Mouse (Mus musculus) C2C12 (cell line): Measurements from ENCODE around the gene Tssk6. TPM values are rescaled to one million over a fixed set of nuclear protein-coding genes. Genes with fewer than 3 reads are reported as not detected.

Experiments used
- H3K27me3 ChIP-seq: one replicate; pipeline ENCODE4 v1.6.1; 2011; ENCODE audit not compliant: control insufficient read depth, insufficient read depth, insufficient read length
- H3K36me3 ChIP-seq: one replicate; pipeline ENCODE4 v1.6.1; 2011; ENCODE audit not compliant: control insufficient read depth, insufficient read depth
- H3K4me3 ChIP-seq: one replicate; pipeline ENCODE4 v1.5.1; 2011; ENCODE audit warnings: mild to moderate bottlenecking, control low read depth; ENCODE audit not compliant: poor library complexity, insufficient read depth, severe bottlenecking
- H3K79me2 ChIP-seq: one replicate; pipeline ENCODE4 v1.6.1; 2011; ENCODE audit not compliant: control insufficient read depth, insufficient read depth
- H3K79me3 ChIP-seq: one replicate; pipeline ENCODE4 v1.6.1; 2011; ENCODE audit warnings: low read depth, control low read depth
- H3ac ChIP-seq: one replicate; pipeline ENCODE3; 2011; ENCODE audit warnings: low read depth; ENCODE audit not compliant: control insufficient read depth, insufficient read length
- CEBPB ChIP-seq: IDR thresholded peaks from one replicate; pipeline ENCODE4 v1.6.1; 2011; ENCODE audit warnings: low read depth, mild to moderate bottlenecking, control low read depth, moderate library complexity
- CTCF ChIP-seq: IDR thresholded peaks from one replicate; pipeline ENCODE4 v1.5.1; 2011; ENCODE audit not compliant: control insufficient read depth, insufficient read depth, insufficient read length
- FOSL1 ChIP-seq: IDR thresholded peaks from one replicate; pipeline ENCODE4 v1.8.0; 2011; ENCODE audit warnings: mild to moderate bottlenecking, low read length; ENCODE audit not compliant: poor library complexity, insufficient read depth, severe bottlenecking
- MAX ChIP-seq: IDR thresholded peaks from one replicate; pipeline ENCODE4 v1.6.1; 2011; ENCODE audit warnings: mild to moderate bottlenecking, control low read depth
- MYOD1 ChIP-seq: IDR thresholded peaks from one replicate; pipeline ENCODE4 v1.6.1; 2011; ENCODE audit warnings: low read depth; ENCODE audit not compliant: control insufficient read depth, insufficient read length
- MYOG ChIP-seq: IDR thresholded peaks from one replicate; pipeline ENCODE4 v1.6.1; 2011; ENCODE audit not compliant: control insufficient read depth, insufficient read length; ENCODE audit errors: extremely low read depth
- USF1 ChIP-seq: IDR thresholded peaks from one replicate; pipeline ENCODE4 v1.6.1; 2011; ENCODE audit warnings: low read depth, mild to moderate bottlenecking, control low read depth, moderate library complexity
- polyA plus RNA-seq: library from polyadenylated mRNA; unstranded; fragments of >200 nt; fragmentation: generic; extraction: Trizol; gene quantifications from one replicate; pipeline ENCODE4 v1.2.1, GENCODE M21; 2012; ENCODE audit warnings: missing spikeins

The Tssk6 gene
- polyA plus RNA-seq, 1 experiment, result 0.57 TPM

DNA sequence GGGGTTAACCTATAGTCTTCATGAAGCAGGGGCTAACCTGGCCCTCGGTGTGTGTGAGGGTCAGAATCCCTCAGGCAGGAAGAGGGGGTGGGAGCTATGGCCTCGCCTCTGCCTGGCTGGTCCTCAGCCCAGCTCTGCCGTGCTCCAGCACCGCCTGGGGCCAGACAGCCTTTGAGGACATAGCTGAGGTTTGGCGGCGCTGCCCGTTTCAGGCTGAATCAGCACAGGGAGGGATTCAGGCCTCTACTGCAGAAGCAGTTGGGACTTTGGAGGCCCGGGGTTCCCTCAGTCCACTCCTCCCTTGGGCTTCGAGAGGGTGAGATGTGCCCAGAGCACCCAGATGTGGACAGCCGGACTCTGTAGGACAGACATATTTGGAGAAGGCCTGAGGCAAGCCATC is 25.9 kb upstream of the Tssk6 start:
- peaks cover under 1% of the 10 kb centered on the region for H3K27me3 ChIP-seq
- H3K36me3 ChIP-seq, result no peaks in the 10 kb centered on the region
- no peaks in the 10 kb centered on the region for H3K79me2 ChIP-seq
- TF ChIP-seq MYOD1, result no peak
- TF ChIP-seq CEBPB, result no peak
- TF ChIP-seq CTCF, result no peak
- no peak for TF ChIP-seq USF1
- TF ChIP-seq MYOG, result no peak
- TF ChIP-seq FOSL1, result no peak
- no peak for TF ChIP-seq MAX
- H3K4me3 ChIP-seq, result no peak overlapping the region
- H3ac ChIP-seq, result no peak overlapping the region
- no peaks in the 10 kb centered on the region for H3K79me3 ChIP-seq

DNA sequence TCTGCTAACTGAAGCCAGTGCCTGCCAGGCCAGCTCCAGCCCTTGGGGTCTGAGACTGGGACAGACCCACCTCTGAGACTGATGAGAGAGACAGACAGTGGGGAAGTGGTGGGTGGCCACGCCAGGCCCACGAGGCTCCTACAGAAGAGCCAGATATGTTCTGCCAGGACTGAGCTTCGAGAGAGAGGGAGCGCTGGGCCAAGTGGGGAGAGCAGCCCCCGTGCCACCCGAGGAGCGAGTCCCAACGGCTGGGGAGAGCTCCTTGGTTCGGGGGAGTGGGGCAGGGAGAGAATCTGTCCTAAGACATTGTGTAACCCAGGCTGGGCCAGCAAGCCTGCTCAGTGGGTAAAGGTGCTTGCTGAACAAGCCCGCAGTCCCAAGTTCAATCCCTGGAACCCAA is 25.0 kb upstream of the Tssk6 start:
- H3K27me3 ChIP-seq, result no peaks in the 10 kb centered on the region
- H3K4me3 ChIP-seq, result no peak overlapping the region
- H3K79me2 ChIP-seq, result no peaks in the 10 kb centered on the region
- no peak for TF ChIP-seq USF1
- TF ChIP-seq MAX, result no peak
- TF ChIP-seq FOSL1, result no peak
- TF ChIP-seq CEBPB, result no peak
- no peak for TF ChIP-seq MYOG
- no peak for TF ChIP-seq MYOD1
- no peak for TF ChIP-seq CTCF
- no peaks in the 10 kb centered on the region for H3K79me3 ChIP-seq
- H3ac ChIP-seq, result no peak overlapping the region
- H3K36me3 ChIP-seq, result no peaks in the 10 kb centered on the region

DNA sequence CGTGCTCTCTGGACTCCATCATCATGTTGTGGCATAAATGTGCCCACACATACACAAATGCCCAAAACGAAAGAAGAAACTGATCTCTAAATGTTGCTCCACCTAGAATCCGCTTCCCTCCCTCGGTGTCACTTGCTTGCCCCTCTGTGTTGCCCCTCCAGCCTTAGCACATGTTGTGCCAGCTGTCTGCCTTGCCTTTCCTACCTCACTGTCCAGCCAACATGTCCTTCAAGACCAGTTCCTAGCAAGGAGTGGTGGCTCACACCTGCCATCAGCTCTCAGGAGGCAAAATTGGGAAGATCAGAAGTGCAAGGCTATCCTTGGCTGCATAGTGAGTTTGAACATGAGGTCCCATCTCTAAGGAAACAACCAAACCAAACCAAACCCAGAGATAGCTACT is 24.6 kb upstream of the Tssk6 start:
- H3K79me3 ChIP-seq, result no peaks in the 10 kb centered on the region
- H3K27me3 ChIP-seq, result no peaks in the 10 kb centered on the region
- TF ChIP-seq CEBPB (no peak), CTCF (no peak), MAX (no peak), MYOD1 (no peak), FOSL1 (no peak)

DNA sequence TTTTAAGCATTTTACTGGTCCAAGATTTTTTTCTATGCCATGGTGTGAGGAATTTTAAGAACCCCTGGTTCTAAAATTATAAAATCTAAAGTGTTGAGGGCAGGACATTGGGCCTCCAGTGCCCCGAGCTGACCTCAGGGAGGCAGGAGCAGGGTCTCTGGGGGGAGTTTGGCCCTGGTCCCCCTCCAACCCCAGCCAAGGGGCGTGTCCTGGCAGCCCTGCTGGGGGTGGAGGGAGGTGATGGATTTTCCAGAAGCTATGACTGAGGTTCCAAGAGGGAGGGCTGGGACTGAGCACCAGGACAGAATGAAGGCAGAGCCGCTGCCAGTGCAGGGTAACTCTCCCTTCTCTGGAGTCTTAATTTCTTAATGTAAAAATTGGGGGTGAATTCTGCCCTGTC is 24.0 kb upstream of the Tssk6 start:
- Histone ChIP-seq H3K79me2 (no peaks in the 10 kb centered on the region), H3K36me3 (no peaks in the 10 kb centered on the region), H3K4me3 (no peak overlapping the region), H3K79me3 (no peaks in the 10 kb centered on the region), H3ac (no peak overlapping the region), H3K27me3 (no peaks in the 10 kb centered on the region)
- TF ChIP-seq MYOG (no peak), CTCF (no peak), FOSL1 (no peak), CEBPB (no peak), MAX (no peak), USF1 (no peak), MYOD1 (no peak)

More for the DNA sequence above, 24.6 kb upstream of the Tssk6 start:
- no peaks in the 10 kb centered on the region for H3K79me2 ChIP-seq
- H3ac ChIP-seq, result no peak overlapping the region
- H3K4me3 ChIP-seq, result no peak overlapping the region
- no peaks in the 10 kb centered on the region for H3K36me3 ChIP-seq

DNA sequence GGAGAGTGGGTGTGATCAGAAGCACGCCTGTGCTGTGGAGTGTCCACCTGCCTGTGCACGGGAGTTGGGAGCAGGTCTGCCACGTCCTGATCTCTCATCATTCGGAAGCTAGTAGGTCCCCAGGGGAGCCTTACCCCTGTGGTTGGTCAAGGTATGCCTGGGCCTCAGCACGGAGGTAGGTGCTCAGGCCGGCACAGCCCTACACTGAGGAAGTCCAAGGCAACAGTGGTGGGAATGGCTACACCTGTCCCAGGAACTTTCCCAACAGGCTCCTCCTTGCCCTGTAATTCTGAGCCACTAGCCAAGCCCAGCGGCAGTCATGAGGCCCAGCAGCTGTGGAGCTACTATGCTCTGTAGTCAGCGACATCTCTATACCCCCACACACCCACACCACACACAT is 22.3 kb upstream of the Tssk6 start:
- H3K79me3 ChIP-seq, result no peaks in the 10 kb centered on the region
- H3ac ChIP-seq, result no peak overlapping the region
- H3K79me2 ChIP-seq, result no peaks in the 10 kb centered on the region
- H3K27me3 ChIP-seq, result no peaks in the 10 kb centered on the region
- H3K36me3 ChIP-seq, result no peaks in the 10 kb centered on the region
- TF ChIP-seq MYOD1 (no peak), MAX (no peak), USF1 (no peak), MYOG (no peak)
- no peak overlapping the region for H3K4me3 ChIP-seq

DNA sequence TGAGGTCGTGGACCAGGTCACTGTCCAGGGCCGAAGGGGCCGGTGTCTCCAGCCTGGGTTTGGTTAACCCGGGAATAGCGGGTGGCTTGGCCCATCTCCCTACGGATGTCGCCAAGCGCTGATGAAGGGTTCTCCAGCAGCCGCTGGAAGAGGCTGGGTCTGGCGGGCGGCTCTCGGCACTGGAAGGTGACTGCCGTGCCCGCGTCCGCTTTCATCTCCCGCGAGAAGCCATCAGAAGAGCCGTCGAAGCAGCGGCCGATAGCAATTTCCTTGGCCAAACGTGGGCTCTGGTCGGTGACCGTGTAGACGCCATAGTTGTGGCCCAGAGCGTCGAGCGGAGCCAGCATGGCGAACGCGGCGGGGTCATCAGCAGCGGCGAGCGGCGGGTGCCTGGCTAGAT is 21.1 kb upstream of the Tssk6 start:
- TF ChIP-seq CTCF (no peak), MYOG (no peak), CEBPB (no peak), MYOD1 (no peak), FOSL1 (no peak), USF1 (no peak), MAX (no peak)
- Histone ChIP-seq H3K27me3 (peaks cover 2% of the 10 kb centered on the region), H3K79me2 (no peaks in the 10 kb centered on the region), H3K79me3 (no peaks in the 10 kb centered on the region), H3K4me3 (no peak overlapping the region), H3K36me3 (no peaks in the 10 kb centered on the region), H3ac (no peak overlapping the region)
